Mouse (Mus musculus): Measurements from ENCODE around the gene Adh6a.

DNA sequence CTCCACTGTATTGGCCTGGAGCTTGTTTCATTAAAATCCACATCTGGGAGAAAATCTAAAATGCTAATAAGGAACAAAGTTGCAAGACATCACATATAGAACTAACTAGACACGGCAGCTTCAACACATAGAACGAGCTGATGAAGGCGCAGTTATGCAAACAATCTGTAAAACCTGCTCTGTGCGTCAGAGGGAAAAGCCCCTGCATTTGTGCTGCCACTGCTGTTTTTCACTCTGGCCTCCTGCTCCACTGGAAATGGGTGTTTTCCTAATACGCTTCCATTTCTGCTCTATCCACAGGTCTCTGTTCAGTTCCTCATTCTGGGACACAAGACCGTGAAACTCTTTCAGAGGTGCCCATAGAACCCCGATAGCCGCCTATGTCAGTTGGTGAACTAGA is 20.8 kb downstream of the Adh6a start:
- TF ChIP-seq MYOG (IDR thresholded peaks at IDR 0.05; ENCODE audit: control insufficient read depth in 1 of 3, insufficient read depth in 1 of 3, insufficient read length in 2 of 3, low read depth in 2 of 3), result no peak
- no peak for TF ChIP-seq POLR2A (IDR thresholded peaks at IDR 0.05; ENCODE audit: insufficient read length, low read depth)
- no peak for TF ChIP-seq TCF12 (IDR thresholded peaks at IDR 0.05; ENCODE audit: insufficient read depth, poor library complexity, severe bottlenecking)
- TF ChIP-seq E2F4 (IDR thresholded peaks at IDR 0.05; ENCODE audit: insufficient read depth), result no peak
- TF ChIP-seq MYOD1 (IDR thresholded peaks at IDR 0.05; ENCODE audit: control insufficient read depth in 1 of 3, insufficient read length in 2 of 3, low read depth in 2 of 3), result no peak
- TF ChIP-seq MAX (IDR thresholded peaks at IDR 0.05; ENCODE audit: low read depth), result no peak
- TF ChIP-seq TCF3 (IDR thresholded peaks at IDR 0.05; ENCODE audit: insufficient read length, low read depth), result no peak
- TF ChIP-seq POLR2AphosphoS2 (IDR thresholded peaks at IDR 0.05; ENCODE audit: insufficient read length, low read depth), result no peak
- no peak for TF ChIP-seq USF1 (IDR thresholded peaks at IDR 0.05; ENCODE audit: low read depth)
